Mouse (Mus musculus) testis, adult 2 months (tissue): ENCODE data around the gene AU022252. TPM values are rescaled to one million over a fixed set of nuclear protein-coding genes. Genes with fewer than 3 reads are reported as not detected.

Source experiments
- H3K27ac ChIP-seq: fragments of 200-500 bp; 2 replicates; pipeline ENCODE4 v1.5.1; 2012; ENCODE audit warnings: low read depth, low read length; ENCODE audit not compliant: control insufficient read depth, insufficient read depth
- H3K27me3 ChIP-seq: fragments of 200-500 bp; 2 replicates; pipeline ENCODE4 v1.6.1; 2012; ENCODE audit warnings: mild to moderate bottlenecking, low read length, moderate library complexity; ENCODE audit not compliant: control insufficient read depth, insufficient read depth
- H3K36me3 ChIP-seq: fragments of 200-500 bp; 2 replicates; pipeline ENCODE4 v1.6.1; 2012; ENCODE audit warnings: mild to moderate bottlenecking, low read length; ENCODE audit not compliant: control insufficient read depth, insufficient read depth
- H3K4me1 ChIP-seq: fragments of 200-500 bp; 2 replicates; pipeline ENCODE4 v1.6.1; 2012; ENCODE audit warnings: low read length; ENCODE audit not compliant: control insufficient read depth, insufficient read depth
- H3K4me3 ChIP-seq: fragments of 200-500 bp; 2 replicates; pipeline ENCODE4 v1.5.1; 2012; ENCODE audit warnings: low read depth, mild to moderate bottlenecking, low read length, moderate library complexity, mixed read lengths; ENCODE audit not compliant: control insufficient read depth
- CTCF ChIP-seq: fragments of 200-500 bp; IDR thresholded peaks from 2 replicates; pipeline ENCODE4 v1.5.1; 2012; ENCODE audit warnings: low read depth, mild to moderate bottlenecking, inconsistent platforms, low read length, moderate library complexity; ENCODE audit not compliant: control insufficient read depth, insufficient read depth, insufficient replicate concordance
- POLR2A ChIP-seq: fragments of 200-500 bp; IDR thresholded peaks from 2 replicates; pipeline ENCODE4 v1.6.1; 2012; ENCODE audit warnings: low read depth, mild to moderate bottlenecking, inconsistent platforms, low read length, moderate library complexity; ENCODE audit not compliant: control insufficient read depth
- polyA plus RNA-seq: library from polyadenylated mRNA; depleted of rRNA; stranded (reverse); fragments of >200 nt; gene quantifications from 2 replicates; pipeline ENCODE4 v1.2.3, GENCODE M21; 2012

The AU022252 gene
- polyA plus RNA-seq, 1 experiment = 14.1 TPM

DNA sequence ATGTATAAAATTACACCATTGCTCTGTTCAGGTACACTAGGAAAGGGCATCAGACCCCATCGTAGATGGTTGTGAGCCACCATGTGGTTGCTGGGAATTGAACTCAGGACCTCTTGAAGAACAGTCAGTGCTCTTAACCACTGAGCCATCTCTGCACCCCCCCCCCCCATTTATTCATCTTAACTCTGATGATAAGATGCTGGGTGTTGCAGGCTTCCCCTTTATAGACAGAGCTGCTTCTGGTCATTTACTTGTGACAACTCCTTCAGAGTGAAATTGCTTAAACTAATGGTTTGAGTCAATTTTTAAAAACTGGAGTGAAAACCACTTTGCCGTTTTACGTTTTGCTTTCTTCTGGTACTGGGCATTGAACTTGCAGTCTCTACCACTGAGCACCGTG, 39.8 kb downstream of the AU022252 start:
- Histone ChIP-seq H3K36me3 (no peaks in the 10 kb centered on the region), H3K27ac (no peak overlapping the region), H3K4me3 (no peak overlapping the region), H3K4me1 (peaks cover 6% of the 10 kb centered on the region), H3K27me3 (no peaks in the 10 kb centered on the region)
- no peak for TF ChIP-seq CTCF
- no peak for TF ChIP-seq POLR2A

DNA sequence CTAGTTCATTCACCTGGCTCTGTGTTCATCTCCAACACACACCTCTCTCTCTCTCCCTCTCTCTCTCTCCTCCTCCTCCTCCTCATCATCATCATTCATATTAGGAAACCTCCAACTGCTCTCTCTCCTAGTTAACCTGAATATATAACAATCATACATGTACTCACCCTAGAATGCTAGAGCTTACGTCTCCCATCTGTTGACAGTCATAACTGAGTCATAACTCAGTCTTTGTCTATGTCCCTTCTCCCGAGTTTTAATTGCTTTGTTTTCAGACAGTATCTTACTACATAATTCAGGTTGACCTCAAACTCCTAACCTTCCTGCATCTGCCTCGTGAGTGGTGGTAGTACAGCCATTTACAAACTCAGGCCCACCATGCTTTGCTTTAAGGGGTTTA, 41.2 kb downstream of the AU022252 start:
- H3K4me1 ChIP-seq = peaks cover 6% of the 10 kb centered on the region
- TF ChIP-seq POLR2A (no peak), CTCF (no peak)
- H3K27ac ChIP-seq = no peak overlapping the region
- H3K4me3 ChIP-seq = no peak overlapping the region
- H3K36me3 ChIP-seq = no peaks in the 10 kb centered on the region
- no peaks in the 10 kb centered on the region for H3K27me3 ChIP-seq

DNA sequence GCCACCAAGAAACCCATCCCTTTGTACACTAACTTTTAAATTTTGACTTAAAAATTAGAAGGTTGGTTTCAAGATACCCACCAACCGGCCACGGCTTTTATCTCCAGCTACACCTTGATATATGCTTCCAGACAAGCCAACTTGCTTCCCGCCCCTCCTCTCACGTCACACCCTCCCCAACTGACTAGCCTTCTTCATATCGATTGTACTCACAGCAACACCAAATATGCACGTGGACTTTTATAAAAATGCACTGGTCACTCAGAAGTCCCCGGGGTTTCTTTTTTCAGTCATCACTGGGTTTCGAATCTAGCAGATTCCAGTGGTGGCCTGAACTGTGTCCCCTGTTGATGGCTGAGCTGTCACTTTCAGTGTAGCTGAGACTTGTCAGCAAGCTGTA, 41.9 kb downstream of the AU022252 start:
- Histone ChIP-seq H3K27me3 (no peaks in the 10 kb centered on the region), H3K36me3 (no peaks in the 10 kb centered on the region), H3K4me1 (peaks cover 2% of the 10 kb centered on the region; the same call in 1 of the 2 replicates), H3K27ac (no peak overlapping the region), H3K4me3 (no peak overlapping the region)
- TF ChIP-seq POLR2A (no peak), CTCF (no peak)

DNA sequence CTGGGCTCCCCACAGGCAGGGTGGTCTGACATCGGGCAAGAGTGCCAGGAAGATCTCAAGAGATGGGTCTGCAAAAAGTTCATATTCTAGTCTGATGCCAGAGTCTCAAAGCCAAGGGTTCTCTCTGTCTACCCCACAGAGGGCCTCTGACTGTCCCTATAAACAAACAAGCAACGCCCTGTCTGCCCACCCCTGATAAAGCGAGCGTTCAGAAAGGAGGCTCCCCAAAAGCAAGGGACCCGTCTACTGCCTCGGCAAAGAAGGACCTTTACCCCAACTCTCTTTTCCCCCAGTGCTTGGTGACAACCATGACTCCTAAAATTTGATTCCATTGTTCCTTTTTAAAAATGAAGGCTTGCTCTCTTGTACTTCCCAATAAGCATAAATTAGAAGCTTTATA, 42.6 kb downstream of the AU022252 start, which contains the start of gene Ermap:
Gene Ermap (minus strand): TSS at position 148 of the 400 bp plus-strand sequence.
- H3K27ac ChIP-seq = no peak within 1 kb of the TSS
- no peaks in the 10 kb centered on the region for H3K4me1 ChIP-seq
- H3K36me3 ChIP-seq = no peaks in the 10 kb centered on the region
- no peak for TF ChIP-seq POLR2A
- no peak for TF ChIP-seq CTCF
- no peaks in the 10 kb centered on the region for H3K27me3 ChIP-seq
- H3K4me3 ChIP-seq = no peak within 1 kb of the TSS

DNA sequence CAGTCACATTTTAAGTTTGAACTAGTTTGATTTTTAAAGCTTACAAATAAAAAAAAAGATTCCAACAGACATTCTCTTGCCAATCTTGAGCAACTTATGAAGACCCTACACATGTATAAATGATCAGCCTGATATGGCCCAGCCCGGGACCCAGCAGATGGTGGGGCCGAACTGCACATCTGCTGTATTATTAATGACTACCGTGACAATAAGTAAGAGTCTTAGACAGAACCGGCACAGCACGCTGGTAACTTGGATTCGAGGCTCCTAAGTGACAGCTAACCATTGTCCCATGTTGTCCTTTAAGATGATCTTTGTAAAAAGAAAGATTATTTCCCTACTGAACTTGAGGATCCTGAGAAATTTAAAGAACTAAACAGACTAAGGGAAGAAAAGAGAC, 43.1 kb downstream of the AU022252 start:
- H3K27ac ChIP-seq = no peak overlapping the region
- no peaks in the 10 kb centered on the region for H3K36me3 ChIP-seq
- no peaks in the 10 kb centered on the region for H3K27me3 ChIP-seq
- no peaks in the 10 kb centered on the region for H3K4me1 ChIP-seq
- H3K4me3 ChIP-seq = no peak overlapping the region
- TF ChIP-seq CTCF (no peak), POLR2A (no peak)

DNA sequence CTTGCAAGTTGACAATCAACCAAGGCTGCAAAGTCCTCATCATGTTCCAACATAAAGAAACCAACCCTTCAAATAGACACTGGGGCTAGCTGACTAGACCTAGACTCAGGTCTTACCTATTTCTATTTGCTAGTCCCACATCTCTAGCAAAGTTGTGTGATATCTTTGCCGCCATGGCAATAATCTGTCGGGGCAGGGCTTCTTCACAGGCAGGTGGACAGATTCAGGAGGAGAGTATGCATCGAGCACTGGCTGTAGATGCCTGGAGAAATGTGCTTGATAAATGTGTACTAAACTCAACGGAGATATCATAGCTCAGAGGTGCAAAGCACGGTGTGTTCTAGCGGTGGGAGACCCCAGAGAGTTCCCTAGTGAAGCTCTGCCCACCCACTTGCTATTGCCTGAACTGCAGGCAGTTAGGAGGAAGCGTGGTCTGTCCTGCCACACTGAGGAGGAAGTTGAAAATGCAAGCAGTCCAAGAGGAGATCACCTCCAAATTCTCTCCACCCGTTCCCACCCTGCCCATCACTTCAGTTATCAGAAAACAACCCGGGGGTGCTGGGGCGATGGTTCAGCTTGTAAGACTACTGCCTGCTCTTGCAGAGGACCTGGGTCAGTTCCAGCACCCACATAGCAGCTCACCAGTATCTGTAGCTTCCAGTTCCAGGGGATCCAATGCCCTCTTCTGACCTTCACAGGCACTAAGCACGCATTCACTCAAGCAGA, 44.3 kb downstream of the AU022252 start:
- Histone ChIP-seq H3K27ac (no peak overlapping the region), H3K4me3 (no peak overlapping the region), H3K4me1 (no peaks in the 10 kb centered on the region), H3K27me3 (no peaks in the 10 kb centered on the region), H3K36me3 (no peaks in the 10 kb centered on the region)
- TF ChIP-seq POLR2A = no peak
- peak; percentile 46; the same call in 1 of the 2 replicates for TF ChIP-seq CTCF

DNA sequence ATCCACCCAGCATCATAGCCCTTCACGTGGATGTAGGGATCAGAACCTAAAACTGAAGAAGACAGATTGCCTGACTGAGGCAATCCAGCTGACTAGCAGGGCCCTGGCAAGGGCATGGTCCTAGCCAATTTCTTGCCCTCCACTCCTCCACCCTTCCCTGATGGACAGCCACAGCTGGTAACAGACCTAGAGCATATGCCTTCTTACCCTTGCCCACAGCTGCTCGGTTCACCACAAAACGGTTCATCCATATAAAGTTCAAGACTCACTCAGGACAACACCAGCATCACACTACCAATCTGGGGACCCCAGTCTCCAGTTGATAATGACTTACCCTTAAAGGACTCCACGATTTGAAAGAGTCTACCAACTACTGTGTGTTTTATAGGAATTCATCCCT, 46.7 kb downstream of the AU022252 start:
- TF ChIP-seq POLR2A (no peak), CTCF (no peak)
- no peaks in the 10 kb centered on the region for H3K36me3 ChIP-seq
- no peak overlapping the region for H3K4me3 ChIP-seq

DNA sequence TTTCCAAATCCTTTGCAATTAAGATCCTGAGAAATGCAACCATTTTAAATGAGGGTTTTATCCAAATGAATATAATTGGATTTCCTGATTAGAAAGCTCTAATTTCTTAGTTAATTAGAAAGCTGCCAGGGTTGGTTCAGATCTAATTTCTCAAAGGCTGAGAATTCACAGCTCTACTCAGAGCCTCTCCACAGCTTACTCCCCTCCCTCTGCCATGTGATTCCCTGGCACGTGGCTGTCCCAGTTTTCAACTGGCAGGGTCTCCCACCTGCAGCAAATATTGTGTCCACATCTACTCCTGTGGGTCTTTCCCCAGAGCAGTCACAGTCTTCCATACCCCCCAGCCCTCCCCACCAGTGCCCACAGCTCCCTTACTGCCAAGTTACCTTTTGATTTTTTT, 49.0 kb downstream of the AU022252 start:
- TF ChIP-seq CTCF = no peak
- TF ChIP-seq POLR2A = no peak
- no peaks in the 10 kb centered on the region for H3K36me3 ChIP-seq
- H3K27ac ChIP-seq = no peak overlapping the region
- H3K4me3 ChIP-seq = no peak overlapping the region
- no peaks in the 10 kb centered on the region; the same call in 1 of the 2 replicates for H3K4me1 ChIP-seq
- no peaks in the 10 kb centered on the region for H3K27me3 ChIP-seq

More for the DNA sequence above, 46.7 kb downstream of the AU022252 start:
- Histone ChIP-seq H3K4me1 (no peaks in the 10 kb centered on the region), H3K27me3 (no peaks in the 10 kb centered on the region), H3K27ac (no peak overlapping the region)
